Mouse (Mus musculus): ENCODE data around the gene Ankrd28. TPM values are rescaled to one million over a fixed set of nuclear protein-coding genes. Genes with fewer than 3 reads are reported as not detected.
"Not testable (repeated sequence)": the region's sequence is repeated elsewhere in the genome, so short reads cannot be mapped to it uniquely, and the experiment has no call there.

Gene Ankrd28
- polyA plus RNA-seq, 1 experiment from 2014 or later, result 11.9 TPM

DNA sequence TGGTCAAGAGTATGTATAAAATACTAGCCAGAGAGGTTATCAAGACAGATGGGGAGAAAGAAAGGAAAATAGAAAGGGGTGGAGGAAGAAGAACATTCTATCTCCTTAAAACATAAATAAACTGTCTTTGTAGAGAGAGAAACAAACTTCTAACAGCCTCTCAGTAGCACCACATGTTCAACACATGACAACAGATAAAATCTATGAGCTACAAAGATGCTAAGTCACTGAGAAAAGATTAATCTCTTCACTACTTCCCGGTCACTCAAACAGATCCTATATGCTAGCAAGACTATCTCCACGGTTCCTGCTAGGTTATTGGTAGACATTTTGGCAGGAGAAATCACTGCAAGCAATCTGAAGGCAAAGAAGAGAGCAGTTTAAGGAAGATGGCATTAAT lies 71.3 kb downstream of the Ankrd28 start:
- Histone ChIP-seq H3K9me3 (ENCODE audit: control insufficient read depth, low read length) (no peaks in the 10 kb centered on the region), H3K9ac (ENCODE audit: low read depth, low read length) (no peak overlapping the region), H3K27me3 (replicated peaks; ENCODE audit: control insufficient read depth, insufficient read depth, low read length) (no peaks in the 10 kb centered on the region), H3K4me2 (ENCODE audit: low read depth, low read length) (no peak overlapping the region), H3K4me3 (ENCODE audit: low read depth, low read length) (no peak overlapping the region), H3K4me1 (ENCODE audit: control insufficient read depth, insufficient read depth, low read length) (no peaks in the 10 kb centered on the region), H3K27ac (replicated peaks; ENCODE audit: low read depth, low read length) (no peak overlapping the region), H3K36me3 (ENCODE audit: control insufficient read depth, insufficient read depth, low read length) (peaks cover 22% of the 10 kb centered on the region)
- WGBS, result 86% methylated on average over 2 of the region's 2 CpGs
- ATAC-seq (ENCODE audit: low read depth) (no peak), DNase-seq (ENCODE audit: low spot score) (no peak)

DNA sequence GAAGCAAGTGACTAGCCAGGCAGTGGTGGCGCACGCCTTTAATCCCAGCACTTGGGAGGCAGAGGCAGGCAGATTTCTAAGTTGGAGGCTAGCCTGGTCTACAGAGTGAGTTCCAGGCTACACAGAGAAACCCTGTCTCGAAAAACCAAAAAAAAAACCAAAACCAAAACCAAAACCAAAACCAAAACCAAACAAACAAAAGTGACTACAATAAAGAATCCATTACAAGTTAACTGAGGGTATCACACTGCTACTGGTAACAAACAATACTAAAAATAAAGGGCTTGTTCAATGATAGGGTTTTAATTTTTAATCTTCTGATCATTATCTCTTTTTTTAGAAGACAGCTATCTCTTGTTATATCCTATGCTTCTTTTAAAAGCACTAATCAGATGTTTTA lies 72.0 kb downstream of the Ankrd28 start:
- H3K4me2 ChIP-seq (ENCODE audit: low read depth, low read length); H3K9me3 ChIP-seq (ENCODE audit: control insufficient read depth, low read length); ATAC-seq (ENCODE audit: low read depth); DNase-seq (ENCODE audit: low spot score); H3K9ac ChIP-seq (ENCODE audit: low read depth, low read length); H3K4me1 ChIP-seq (ENCODE audit: control insufficient read depth, insufficient read depth, low read length); H3K27ac ChIP-seq (replicated peaks; ENCODE audit: low read depth, low read length); H3K4me3 ChIP-seq (ENCODE audit: low read depth, low read length); H3K27me3 ChIP-seq (replicated peaks; ENCODE audit: control insufficient read depth, insufficient read depth, low read length): not testable (repeated sequence)
- 97% methylated on average over 3 of the region's 3 CpGs for WGBS
- peaks cover 20% of the 10 kb centered on the region for H3K36me3 ChIP-seq (ENCODE audit: control insufficient read depth, insufficient read depth, low read length)

DNA sequence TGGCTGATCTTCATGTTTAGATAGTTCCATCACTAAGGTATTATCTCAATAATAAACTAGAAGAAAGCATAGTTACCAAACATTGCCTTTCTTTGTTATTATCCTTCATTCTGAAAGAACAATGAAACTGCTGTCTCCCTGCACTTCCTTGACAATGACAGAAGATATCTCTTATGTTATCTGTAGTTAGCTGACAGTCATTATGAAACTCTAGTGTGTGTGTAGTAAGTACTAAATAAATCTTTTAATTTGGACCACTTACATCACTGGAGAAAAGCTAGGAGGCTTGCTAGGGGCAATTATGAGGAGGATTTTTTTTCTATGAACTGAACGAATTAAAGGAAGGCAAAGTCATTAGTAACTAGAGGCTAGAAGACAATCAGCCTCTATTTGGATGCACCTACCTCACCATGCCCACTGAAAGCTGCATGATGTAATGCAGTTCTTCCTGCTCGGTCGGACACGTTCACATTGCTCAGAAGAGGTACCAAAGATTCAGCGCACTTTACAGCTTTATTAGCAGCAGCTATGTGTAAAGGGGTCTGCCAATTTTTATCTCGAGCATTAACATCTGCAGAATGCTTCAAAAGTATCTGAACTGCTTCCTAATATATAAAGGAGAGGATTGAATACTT lies 82.1 kb downstream of the Ankrd28 start:
- ATAC-seq (ENCODE audit: low read depth) (no peak), DNase-seq (ENCODE audit: low spot score) (no peak)
- no peaks in the 10 kb centered on the region for H3K27me3 ChIP-seq (replicated peaks; ENCODE audit: control insufficient read depth, insufficient read depth, low read length)
- peaks cover 33% of the 10 kb centered on the region for H3K36me3 ChIP-seq (ENCODE audit: control insufficient read depth, insufficient read depth, low read length)
- H3K9ac ChIP-seq (ENCODE audit: low read depth, low read length), result no peak overlapping the region
- no peak overlapping the region for H3K4me3 ChIP-seq (ENCODE audit: low read depth, low read length)
- H3K27ac ChIP-seq (replicated peaks; ENCODE audit: low read depth, low read length), result no peak overlapping the region
- H3K4me1 ChIP-seq (ENCODE audit: control insufficient read depth, insufficient read depth, low read length), result no peaks in the 10 kb centered on the region
- 73% methylated on average over 6 of the region's 6 CpGs for WGBS
- no peak overlapping the region for H3K4me2 ChIP-seq (ENCODE audit: low read depth, low read length)
- H3K9me3 ChIP-seq (ENCODE audit: control insufficient read depth, low read length), result no peaks in the 10 kb centered on the region

DNA sequence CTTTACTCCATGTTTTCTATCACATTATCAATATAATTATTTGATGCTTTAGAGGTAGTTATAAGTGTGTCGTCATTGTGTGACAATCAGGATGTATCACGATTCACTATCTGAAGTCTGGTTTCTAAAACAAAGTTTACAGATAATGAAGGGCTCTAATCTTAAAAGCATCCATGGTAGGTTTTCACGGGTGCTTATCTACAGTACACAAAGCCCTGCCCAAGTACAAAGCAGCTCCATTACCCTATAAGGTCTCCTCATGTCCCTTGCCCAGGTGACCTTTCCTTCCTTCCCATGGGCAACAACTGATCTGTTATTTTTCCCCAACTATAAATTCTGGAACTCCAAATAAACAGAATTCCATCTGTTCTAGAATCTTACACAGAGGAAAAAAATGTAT lies 87.9 kb downstream of the Ankrd28 start:
- Histone ChIP-seq H3K9me3 (ENCODE audit: control insufficient read depth, low read length) (no peaks in the 10 kb centered on the region), H3K4me3 (ENCODE audit: low read depth, low read length) (no peak overlapping the region), H3K9ac (ENCODE audit: low read depth, low read length) (no peak overlapping the region), H3K36me3 (ENCODE audit: control insufficient read depth, insufficient read depth, low read length) (peaks cover 51% of the 10 kb centered on the region), H3K27ac (replicated peaks; ENCODE audit: low read depth, low read length) (no peak overlapping the region), H3K4me1 (ENCODE audit: control insufficient read depth, insufficient read depth, low read length) (no peaks in the 10 kb centered on the region), H3K27me3 (replicated peaks; ENCODE audit: control insufficient read depth, insufficient read depth, low read length) (no peaks in the 10 kb centered on the region), H3K4me2 (ENCODE audit: low read depth, low read length) (no peak overlapping the region)
- DNase-seq (ENCODE audit: low spot score) (no peak), ATAC-seq (ENCODE audit: low read depth) (no peak)
- WGBS, result 88% methylated on average over 3 of the region's 3 CpGs

DNA sequence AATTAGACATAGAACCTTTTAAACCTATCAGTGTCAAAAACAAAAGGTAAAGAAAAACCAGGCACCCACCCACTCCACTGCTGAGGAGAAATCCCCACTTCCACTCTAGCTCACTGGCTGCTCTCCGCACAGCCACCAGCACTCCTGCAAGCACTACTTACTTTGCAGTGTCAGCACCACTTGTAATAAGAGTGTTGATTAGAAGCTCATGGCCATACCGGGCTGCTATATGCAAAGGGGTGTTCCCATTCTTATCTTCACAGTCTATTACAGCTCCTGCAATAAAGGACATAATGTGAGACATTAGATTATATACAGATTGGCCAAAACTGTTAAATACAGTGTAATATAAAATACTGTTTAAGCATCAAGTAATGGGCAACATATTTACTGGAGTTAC lies 95.6 kb downstream of the Ankrd28 start:
- no peak overlapping the region for H3K27ac ChIP-seq (replicated peaks; ENCODE audit: low read depth, low read length)
- no peak overlapping the region for H3K4me3 ChIP-seq (ENCODE audit: low read depth, low read length)
- no peaks in the 10 kb centered on the region for H3K27me3 ChIP-seq (replicated peaks; ENCODE audit: control insufficient read depth, insufficient read depth, low read length)
- DNase-seq (ENCODE audit: low spot score) (no peak), ATAC-seq (ENCODE audit: low read depth) (no peak)
- no peaks in the 10 kb centered on the region for H3K4me1 ChIP-seq (ENCODE audit: control insufficient read depth, insufficient read depth, low read length)
- H3K4me2 ChIP-seq (ENCODE audit: low read depth, low read length), result no peak overlapping the region
- H3K36me3 ChIP-seq (ENCODE audit: control insufficient read depth, insufficient read depth, low read length), result peaks cover 36% of the 10 kb centered on the region
- H3K9me3 ChIP-seq (ENCODE audit: control insufficient read depth, low read length), result no peaks in the 10 kb centered on the region
- 83% methylated on average over 2 of the region's 2 CpGs for WGBS
- no peak overlapping the region for H3K9ac ChIP-seq (ENCODE audit: low read depth, low read length)

DNA sequence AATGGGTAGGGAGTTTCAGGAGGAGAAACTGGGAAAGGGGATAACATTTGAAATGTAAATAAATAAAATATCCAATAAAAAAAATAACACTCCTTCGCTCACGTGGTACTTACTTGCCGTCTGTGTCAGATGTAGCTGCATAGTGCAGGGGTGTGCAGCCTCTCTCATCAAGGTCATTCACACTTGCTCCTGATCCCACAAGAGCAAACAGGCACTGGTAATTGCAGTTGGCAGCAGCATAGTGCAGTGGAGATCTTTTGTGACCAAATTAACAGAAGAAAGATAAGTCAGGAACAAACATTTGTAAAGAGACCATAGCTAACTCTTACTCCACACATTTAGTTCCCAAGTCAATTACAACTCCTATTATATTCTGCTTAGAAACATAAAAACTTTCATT lies 102.9 kb downstream of the Ankrd28 start:
- ATAC-seq (ENCODE audit: low read depth), result no peak
- no peak overlapping the region for H3K4me2 ChIP-seq (ENCODE audit: low read depth, low read length)
- no peaks in the 10 kb centered on the region for H3K9me3 ChIP-seq (ENCODE audit: control insufficient read depth, low read length)
- no peak overlapping the region for H3K27ac ChIP-seq (replicated peaks; ENCODE audit: low read depth, low read length)
- H3K27me3 ChIP-seq (replicated peaks; ENCODE audit: control insufficient read depth, insufficient read depth, low read length), result no peaks in the 10 kb centered on the region
- no peak for DNase-seq (ENCODE audit: low spot score)
- H3K9ac ChIP-seq (ENCODE audit: low read depth, low read length), result no peak overlapping the region
- H3K36me3 ChIP-seq (ENCODE audit: control insufficient read depth, insufficient read depth, low read length), result peaks cover 38% of the 10 kb centered on the region
- WGBS, result 94% methylated on average over 3 of the region's 3 CpGs
- H3K4me1 ChIP-seq (ENCODE audit: control insufficient read depth, insufficient read depth, low read length), result no peaks in the 10 kb centered on the region
- H3K4me3 ChIP-seq (ENCODE audit: low read depth, low read length), result no peak overlapping the region

DNA sequence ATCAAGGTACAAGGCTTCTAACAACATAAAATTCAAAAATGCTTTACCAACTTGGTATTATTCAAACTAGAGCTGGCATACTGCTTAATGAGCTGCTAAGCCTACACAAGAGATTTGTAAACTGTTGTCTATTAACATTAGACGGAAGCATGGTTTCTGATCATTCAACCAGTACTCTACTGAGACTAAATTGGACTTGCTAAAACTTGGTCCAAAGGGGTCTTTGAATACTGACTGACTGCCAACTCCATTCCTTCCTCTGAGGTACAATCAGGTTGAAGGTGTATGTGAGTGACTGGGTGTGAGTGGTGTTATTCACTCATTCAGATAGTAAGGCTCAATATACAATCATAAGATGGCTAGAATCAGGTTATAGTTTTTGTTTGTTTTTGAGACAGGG lies 107.7 kb downstream of the Ankrd28 start:
- Histone ChIP-seq H3K9me3 (ENCODE audit: control insufficient read depth, low read length) (no peaks in the 10 kb centered on the region), H3K4me1 (ENCODE audit: control insufficient read depth, insufficient read depth, low read length) (no peaks in the 10 kb centered on the region), H3K27ac (replicated peaks; ENCODE audit: low read depth, low read length) (no peak overlapping the region), H3K27me3 (replicated peaks; ENCODE audit: control insufficient read depth, insufficient read depth, low read length) (no peaks in the 10 kb centered on the region), H3K4me2 (ENCODE audit: low read depth, low read length) (no peak overlapping the region), H3K4me3 (ENCODE audit: low read depth, low read length) (no peak overlapping the region), H3K36me3 (ENCODE audit: control insufficient read depth, insufficient read depth, low read length) (peaks cover 45% of the 10 kb centered on the region), H3K9ac (ENCODE audit: low read depth, low read length) (no peak overlapping the region)
- WGBS, result 83% methylated on average over 1 of the region's 1 CpGs
- DNase-seq (ENCODE audit: low spot score) (no peak), ATAC-seq (ENCODE audit: low read depth) (no peak)

DNA sequence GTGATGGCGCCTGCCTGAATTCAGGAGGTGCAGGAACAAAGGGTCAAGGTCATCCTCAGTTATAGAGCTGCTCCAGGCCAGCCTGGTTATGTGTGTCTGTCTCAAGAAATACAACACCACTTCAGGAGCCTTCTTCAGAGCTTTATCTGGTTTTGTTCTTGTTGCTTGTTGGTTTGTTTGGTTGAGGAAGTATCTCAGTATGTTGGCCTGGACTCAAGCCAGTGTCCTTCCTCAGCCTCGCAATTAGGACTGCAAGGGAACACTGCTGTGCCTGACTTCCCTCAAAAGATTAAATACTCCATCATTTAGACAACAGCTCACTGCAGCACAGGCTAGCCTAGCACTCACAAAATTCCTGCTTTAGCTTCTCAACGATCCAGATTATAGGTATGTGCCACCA lies 109.2 kb downstream of the Ankrd28 start:
- H3K4me2 ChIP-seq (ENCODE audit: low read depth, low read length), result no peak overlapping the region
- H3K4me3 ChIP-seq (ENCODE audit: low read depth, low read length), result no peak overlapping the region
- no peak for ATAC-seq (ENCODE audit: low read depth)
- H3K27me3 ChIP-seq (replicated peaks; ENCODE audit: control insufficient read depth, insufficient read depth, low read length), result no peaks in the 10 kb centered on the region
- no peak overlapping the region for H3K27ac ChIP-seq (replicated peaks; ENCODE audit: low read depth, low read length)
- no peak for DNase-seq (ENCODE audit: low spot score)
- WGBS, result 91% methylated on average over 3 of the region's 3 CpGs
- H3K9me3 ChIP-seq (ENCODE audit: control insufficient read depth, low read length), result no peaks in the 10 kb centered on the region
- no peak overlapping the region for H3K9ac ChIP-seq (ENCODE audit: low read depth, low read length)
- no peaks in the 10 kb centered on the region for H3K4me1 ChIP-seq (ENCODE audit: control insufficient read depth, insufficient read depth, low read length)
- H3K36me3 ChIP-seq (ENCODE audit: control insufficient read depth, insufficient read depth, low read length), result peaks cover 50% of the 10 kb centered on the region

DNA sequence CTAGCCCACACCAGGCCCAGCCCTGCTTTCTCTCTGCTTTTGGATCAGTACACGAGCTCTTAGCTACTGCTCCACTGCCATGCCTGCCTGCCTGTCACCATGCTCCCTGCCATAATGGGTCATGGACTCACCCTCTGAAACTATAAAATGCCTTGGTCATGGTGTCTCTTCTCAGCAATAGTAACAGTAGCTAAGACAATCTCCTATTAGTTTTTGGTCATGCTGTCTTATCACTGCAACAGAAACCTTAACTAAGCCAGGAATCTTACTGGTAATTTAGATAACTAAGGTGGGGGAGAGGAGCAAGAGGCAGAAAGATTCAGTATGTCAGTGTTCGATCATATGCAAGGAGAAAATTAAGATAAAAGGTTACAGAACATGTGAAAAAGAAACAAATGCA lies 112.1 kb downstream of the Ankrd28 start:
- Histone ChIP-seq H3K9ac (ENCODE audit: low read depth, low read length) (no peak overlapping the region), H3K27ac (replicated peaks; ENCODE audit: low read depth, low read length) (no peak overlapping the region), H3K9me3 (ENCODE audit: control insufficient read depth, low read length) (no peaks in the 10 kb centered on the region), H3K27me3 (replicated peaks; ENCODE audit: control insufficient read depth, insufficient read depth, low read length) (no peaks in the 10 kb centered on the region), H3K36me3 (ENCODE audit: control insufficient read depth, insufficient read depth, low read length) (peaks cover 57% of the 10 kb centered on the region), H3K4me1 (ENCODE audit: control insufficient read depth, insufficient read depth, low read length) (no peaks in the 10 kb centered on the region), H3K4me3 (ENCODE audit: low read depth, low read length) (no peak overlapping the region), H3K4me2 (ENCODE audit: low read depth, low read length) (no peak overlapping the region)
- ATAC-seq (ENCODE audit: low read depth) (no peak), DNase-seq (ENCODE audit: low spot score) (no peak)
- WGBS, result 96% methylated on average over 2 of the region's 2 CpGs
